Mouse (Mus musculus) neural tube, embryonic 11.5 days (tissue): Measurements from ENCODE around the gene Zmynd10. TPM values are rescaled to one million over a fixed set of nuclear protein-coding genes. Genes with fewer than 3 reads are reported as not detected.
A peak's percentile ranks its signal among the peaks of the same experiment; 100 is the strongest.

ENCODE experiments used
- ATAC-seq: fragments of 200-750 bp; cut with Nextera tagmentation; 2 replicates; pipeline ENCODE4 v1.8.0; 2017; ENCODE audit warnings: moderate number of reproducible peaks, mild to moderate bottlenecking, moderate TSS enrichment, moderate library complexity; ENCODE audit not compliant: insufficient read depth, low FRiP score, low TSS enrichment
- DNase-seq: peaks from one replicate; pipeline ENCODE4 v3.0.0-alpha.2; 2015; ENCODE audit warnings: low spot score
- H3K27ac ChIP-seq: fragments of 300-500 bp; sonication (generic); 2 replicates; pipeline ENCODE4 v1.5.1; 2014; ENCODE audit warnings: low read depth, mild to moderate bottlenecking, low read length
- H3K27me3 ChIP-seq: fragments of 300-500 bp; sonication (generic); 2 replicates; pipeline ENCODE4 v1.6.1; 2014; ENCODE audit warnings: mild to moderate bottlenecking, low read length, mixed read lengths; ENCODE audit not compliant: control insufficient read depth, insufficient read depth
- H3K36me3 ChIP-seq: fragments of 300-500 bp; sonication (generic); 2 replicates; pipeline ENCODE4 v1.6.1; 2014; ENCODE audit warnings: mild to moderate bottlenecking, low read length, moderate library complexity, mixed read lengths; ENCODE audit not compliant: control insufficient read depth, insufficient read depth
- H3K4me1 ChIP-seq: fragments of 300-500 bp; sonication (generic); 2 replicates; pipeline ENCODE4 v1.6.1; 2014; ENCODE audit warnings: low read length, mixed read lengths; ENCODE audit not compliant: control insufficient read depth, insufficient read depth
- H3K4me2 ChIP-seq: fragments of 300-500 bp; sonication (generic); 2 replicates; pipeline ENCODE4 v1.6.1; 2014; ENCODE audit warnings: low read depth, mild to moderate bottlenecking, moderate library complexity
- H3K4me3 ChIP-seq: fragments of 300-500 bp; sonication (generic); 2 replicates; pipeline ENCODE4 v1.5.1; 2014; ENCODE audit warnings: low read depth, low read length
- H3K9ac ChIP-seq: fragments of 300-500 bp; sonication (generic); 2 replicates; pipeline ENCODE4 v1.6.1; 2014; ENCODE audit warnings: mild to moderate bottlenecking, low read length
- H3K9me3 ChIP-seq: fragments of 300-500 bp; sonication (generic); 2 replicates; pipeline ENCODE4 v1.6.1; 2016; ENCODE audit warnings: low read length; ENCODE audit not compliant: control insufficient read depth
- WGBS: fragments of 180-500 bp; shearing (Covaris S2); extraction: QIAGEN DNeasy Blood & Tissue Kit; methylation state at CpG from one replicate; pipeline ENCODE4 v1.1.7; 2014; 5-methylcytosine and 5-hydroxymethylcytosine counted together
- polyA plus RNA-seq: library from polyadenylated mRNA; unstranded; fragments of >200 nt; fragmentation: Nextera tagmentation; extraction: Ambion mirVana; gene quantifications from 2 replicates; pipeline ENCODE4 v1.2.1, GENCODE M21; 2014

The Zmynd10 gene
- polyA plus RNA-seq, 1 experiment from 2014 or later, result 0.65 TPM

GRCm38 (mm10) chr9:107514303-107514955, 32.7 kb upstream of the Zmynd10 start:
- H3K27ac ChIP-seq, result no peak overlapping the region

GRCm38 (mm10) chr9:107520331-107520730, 26.8 kb upstream of the Zmynd10 start:
- H3K27me3 ChIP-seq, result peaks cover 3% of the 10 kb centered on the region
- no peak for ATAC-seq

More at GRCm38 (mm10) chr9:107514303-107514955, 32.7 kb upstream of the Zmynd10 start:
- Histone ChIP-seq H3K4me3 (no peak overlapping the region), H3K9me3 (no peaks in the 10 kb centered on the region), H3K4me1 (0 out of 2 replicates have a peak, but pooled peaks cover 3% of the 10 kb centered on the region), H3K4me2 (no peak overlapping the region), H3K9ac (peak overlapping the region; percentile 3; the same call in 1 of the 2 replicates), H3K27me3 (no peaks in the 10 kb centered on the region), H3K36me3 (no peaks in the 10 kb centered on the region)
- DNase-seq (peak; percentile 89), ATAC-seq (peak; percentile 29; the same call in 1 of the 2 replicates)
- 28% methylated on average over 14 of the region's 14 CpGs for WGBS

GRCm38 (mm10) chr9:107521190-107521589, 25.9 kb upstream of the Zmynd10 start:
- no peak overlapping the region for H3K4me3 ChIP-seq
- DNase-seq, result no peak
- no peak overlapping the region for H3K27ac ChIP-seq
- 71% methylated on average over 5 of the region's 5 CpGs for WGBS
- H3K9me3 ChIP-seq, result no peaks in the 10 kb centered on the region
- no peaks in the 10 kb centered on the region for H3K36me3 ChIP-seq
- H3K9ac ChIP-seq, result no peak overlapping the region
- H3K4me1 ChIP-seq, result peaks cover 5% of the 10 kb centered on the region; the same call in 1 of the 2 replicates
- no peak for ATAC-seq
- peaks cover 11% of the 10 kb centered on the region for H3K27me3 ChIP-seq
- no peak overlapping the region for H3K4me2 ChIP-seq

More at GRCm38 (mm10) chr9:107520331-107520730, 26.8 kb upstream of the Zmynd10 start:
- WGBS, result 51% methylated on average over 6 of the region's 6 CpGs
- Histone ChIP-seq H3K4me3 (no peak overlapping the region), H3K4me2 (no peak overlapping the region), H3K9ac (no peak overlapping the region), H3K9me3 (no peaks in the 10 kb centered on the region), H3K36me3 (no peaks in the 10 kb centered on the region), H3K27ac (no peak overlapping the region), H3K4me1 (peaks cover 5% of the 10 kb centered on the region; the same call in 1 of the 2 replicates)
- no peak for DNase-seq

- WGBS, result 34% methylated on average over 25 of the region's 25 CpGs
- 0 out of 2 replicates have a peak, but pooled peaks have one; percentile 22 for ATAC-seq
- Histone ChIP-seq H3K4me3 (no peak overlapping the region), H3K4me2 (peak overlapping the region; percentile 14; the same call in 1 of the 2 replicates), H3K4me1 (peaks cover 5% of the 10 kb centered on the region; the same call in 1 of the 2 replicates), H3K9ac (peak overlapping the region; percentile 27; the same call in 1 of the 2 replicates), H3K27ac (no peak overlapping the region), H3K27me3 (peaks cover 14% of the 10 kb centered on the region), H3K36me3 (no peaks in the 10 kb centered on the region), H3K9me3 (no peaks in the 10 kb centered on the region)
- DNase-seq, result no peak
Observed at GRCm38 (mm10) chr9:107521711-107522399, 25.2 kb upstream of the Zmynd10 start.

GRCm38 (mm10) chr9:107522400-107522711, 24.7 kb upstream of the Zmynd10 start:
- peaks cover 5% of the 10 kb centered on the region; the same call in 1 of the 2 replicates for H3K4me1 ChIP-seq
- H3K27ac ChIP-seq, result no peak overlapping the region
- DNase-seq, result no peak
- H3K9me3 ChIP-seq, result no peaks in the 10 kb centered on the region
- ATAC-seq, result no peak
- peak overlapping the region; percentile 27; the same call in 1 of the 2 replicates for H3K9ac ChIP-seq
- peaks cover 17% of the 10 kb centered on the region for H3K27me3 ChIP-seq
- no peak overlapping the region for H3K4me2 ChIP-seq
- no peaks in the 10 kb centered on the region for H3K36me3 ChIP-seq
- 42% methylated on average over 2 of the region's 2 CpGs for WGBS
- no peak overlapping the region for H3K4me3 ChIP-seq

GRCm38 (mm10) chr9:107526198-107527026, 20.7 kb upstream of the Zmynd10 start:
- peak overlapping the region; percentile 33 for H3K4me2 ChIP-seq
- WGBS, result 5% methylated on average over 40 of the region's 44 CpGs
- peaks cover 23% of the 10 kb centered on the region for H3K27me3 ChIP-seq
- H3K4me1 ChIP-seq, result no peaks in the 10 kb centered on the region
- ATAC-seq, result peak; percentile 68
- H3K9ac ChIP-seq, result no peak overlapping the region
- H3K36me3 ChIP-seq, result no peaks in the 10 kb centered on the region
- no peaks in the 10 kb centered on the region for H3K9me3 ChIP-seq
- H3K27ac ChIP-seq, result no peak overlapping the region
- peak overlapping the region; percentile 6 for H3K4me3 ChIP-seq
- DNase-seq, result peak; percentile 80

GRCm38 (mm10) chr9:107533791-107534407, 13.2 kb upstream of the Zmynd10 start, which contains the start of gene Tmem115:
TSS of gene Tmem115 (plus strand) at chr9:107533945.
- Histone ChIP-seq H3K4me1 (peaks cover 27% of the 10 kb centered on the region), H3K4me3 (peak within 1 kb of the TSS; percentile 68), H3K4me2 (peak within 1 kb of the TSS; percentile 100), H3K27ac (no peak within 1 kb of the TSS), H3K9me3 (no peaks in the 10 kb centered on the region), H3K36me3 (peaks cover 8% of the 10 kb centered on the region; the same call in 1 of the 2 replicates), H3K27me3 (no peaks in the 10 kb centered on the region), H3K9ac (peak within 1 kb of the TSS; percentile 82)
- WGBS, result under 1% methylated on average over 48 of the region's 48 CpGs
- DNase-seq, result peak; percentile 94
- ATAC-seq, result peak; percentile 96
